Mouse (Mus musculus) E14TG2a.4 (cell line): ENCODE data around the gene Olfr763.

Experiments used
- CTCF ChIP-seq: conservative IDR thresholded peaks from 2 replicates; pipeline ENCODE4 v1.5.1; 2014; ENCODE audit warnings: low read length
- NANOG ChIP-seq: IDR thresholded peaks from 2 replicates; pipeline ENCODE4 v1.6.1; 2014; ENCODE audit warnings: borderline replicate concordance, low read length, mixed read lengths
- POU5F1 ChIP-seq: IDR thresholded peaks from 2 replicates; pipeline ENCODE4 v1.6.1; 2014; ENCODE audit warnings: low read length, borderline replicate concordance

DNA sequence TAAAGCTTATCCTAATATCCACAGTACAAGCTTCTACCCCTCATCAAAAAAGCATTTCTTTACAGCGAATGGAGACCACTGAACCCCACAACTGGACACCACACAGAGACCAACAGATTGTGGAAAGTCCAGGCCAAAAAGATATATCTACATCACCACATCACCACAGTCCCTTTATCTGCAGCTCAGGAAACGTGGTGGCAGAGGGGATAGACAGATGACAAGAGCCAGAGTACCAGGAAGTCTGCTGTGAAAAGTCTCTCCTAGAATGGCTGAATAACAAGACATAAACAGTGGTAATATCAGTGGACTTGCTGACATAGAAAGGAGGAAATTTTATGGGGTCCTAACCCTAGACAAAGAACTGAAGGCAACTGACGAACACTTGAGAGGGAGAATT lies 34.2 kb upstream of the Olfr763 start:
- no peak for TF ChIP-seq CTCF
- no peak for TF ChIP-seq POU5F1
- no peak for TF ChIP-seq NANOG
